Mouse (Mus musculus) hindbrain, embryonic 11.5 days (tissue): Measurements from ENCODE around the gene Gcc1. TPM values are rescaled to one million over a fixed set of nuclear protein-coding genes. Genes with fewer than 3 reads are reported as not detected.

Experiments used
- ATAC-seq: fragments of 200-750 bp; cut with Nextera tagmentation; 2 replicates; pipeline ENCODE4 v1.8.0; 2017; ENCODE audit warnings: mild to moderate bottlenecking, moderate TSS enrichment, moderate library complexity; ENCODE audit not compliant: low FRiP score
- DNase-seq: peaks from one replicate; pipeline ENCODE4 v3.0.0-alpha.2; 2015; ENCODE audit warnings: low spot score
- H3K27ac ChIP-seq: fragments of 300-500 bp; sonication (generic); 2 replicates; pipeline ENCODE4 v1.5.1; 2014; ENCODE audit warnings: mild to moderate bottlenecking, low read depth, low read length
- H3K27me3 ChIP-seq: fragments of 300-500 bp; sonication (generic); 2 replicates; pipeline ENCODE4 v1.6.1; 2014; ENCODE audit warnings: mild to moderate bottlenecking, low read length, moderate library complexity, mixed read lengths; ENCODE audit not compliant: control insufficient read depth, insufficient read depth
- H3K36me3 ChIP-seq: fragments of 300-500 bp; sonication (generic); 2 replicates; pipeline ENCODE4 v1.6.1; 2014; ENCODE audit warnings: mild to moderate bottlenecking, low read length, moderate library complexity, mixed read lengths; ENCODE audit not compliant: control insufficient read depth, insufficient read depth
- H3K4me1 ChIP-seq: fragments of 300-500 bp; sonication (generic); replicated peaks from 2 replicates; pipeline ENCODE4 v1.6.1; 2014; ENCODE audit warnings: low read length, mixed read lengths; ENCODE audit not compliant: control insufficient read depth, insufficient read depth
- H3K4me2 ChIP-seq: fragments of 300-500 bp; sonication (generic); replicated peaks from 2 replicates; pipeline ENCODE4 v1.6.1; 2014; ENCODE audit warnings: mild to moderate bottlenecking, low read depth, low read length
- H3K4me3 ChIP-seq: fragments of 300-500 bp; sonication (generic); 2 replicates; pipeline ENCODE4 v1.5.1; 2014; ENCODE audit warnings: low read depth, low read length
- H3K9ac ChIP-seq: fragments of 300-500 bp; sonication (generic); 2 replicates; pipeline ENCODE4 v1.6.1; 2014; ENCODE audit warnings: low read depth, low read length
- H3K9me3 ChIP-seq: fragments of 300-500 bp; sonication (generic); 2 replicates; pipeline ENCODE4 v1.6.1; 2016; ENCODE audit warnings: low read length; ENCODE audit not compliant: control insufficient read depth
- WGBS: fragments of 180-500 bp; shearing (Covaris S2); extraction: QIAGEN DNeasy Blood & Tissue Kit; methylation state at CpG from one replicate; pipeline ENCODE4 v1.1.7; 2014; 5-methylcytosine and 5-hydroxymethylcytosine counted together
- polyA plus RNA-seq: library from polyadenylated mRNA; unstranded; fragments of >200 nt; fragmentation: Nextera tagmentation; extraction: Ambion mirVana; gene quantifications from 2 replicates; pipeline ENCODE4 v1.2.1, GENCODE M21; 2014

The Gcc1 gene
- polyA plus RNA-seq, 1 experiment from 2014 or later, result 6.3 TPM

DNA sequence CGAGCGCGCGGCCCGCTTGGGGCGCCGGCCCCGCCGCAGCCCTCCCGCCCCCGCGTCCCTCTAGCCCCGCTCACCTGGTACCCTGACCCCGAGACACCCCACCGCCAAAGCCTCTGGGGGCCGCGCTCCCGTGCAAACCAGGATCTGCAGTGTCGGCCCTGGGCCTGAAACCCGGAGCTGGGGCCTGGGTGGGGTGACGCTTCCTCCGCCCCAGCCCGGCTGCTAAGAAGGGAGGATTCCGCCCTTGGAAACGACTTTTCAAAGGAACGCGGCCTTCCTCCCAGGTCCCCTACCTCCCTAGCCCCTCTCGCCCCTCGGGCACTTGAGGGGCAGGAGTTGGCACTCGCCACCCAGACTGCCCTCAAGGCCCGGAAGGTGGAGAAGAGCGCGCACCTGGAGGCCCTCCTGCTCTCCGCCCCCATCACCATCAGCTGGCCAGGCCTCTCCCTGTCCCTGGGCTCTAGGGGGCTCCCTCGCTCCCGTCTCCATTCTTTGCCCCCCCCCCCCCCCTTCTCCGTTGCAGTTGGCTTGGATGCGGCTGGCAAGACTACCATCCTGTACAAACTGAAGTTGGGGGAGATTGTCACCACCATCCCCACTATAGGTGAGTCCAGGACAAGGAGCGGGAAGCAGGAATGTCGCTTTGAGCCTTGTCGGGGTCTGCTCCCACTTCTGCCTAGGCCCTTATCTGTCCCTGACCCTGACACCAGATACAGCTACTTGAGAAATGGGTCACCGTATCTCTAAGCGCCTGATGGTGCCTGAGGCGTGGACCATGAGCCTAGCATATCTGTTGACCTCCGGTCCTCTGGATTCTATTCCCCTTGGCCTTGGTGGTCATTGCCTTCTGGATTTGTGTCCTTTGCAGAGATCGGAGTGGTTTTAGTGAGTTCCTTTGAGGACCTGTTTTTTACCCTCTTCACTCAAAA lies 4.2 kb downstream of the Gcc1 start:
- DNase-seq (peak; percentile 66), ATAC-seq (peak; percentile 67)
- Histone ChIP-seq H3K4me3 (peak overlapping the region; percentile 89), H3K4me1 (peaks cover 5% of the 10 kb centered on the region; the same call in 1 of the 2 replicates), H3K9me3 (no peaks in the 10 kb centered on the region), H3K27me3 (no peaks in the 10 kb centered on the region), H3K9ac (peak overlapping the region; percentile 97), H3K36me3 (no peaks in the 10 kb centered on the region), H3K4me2 (peak overlapping the region; percentile 51), H3K27ac (peak overlapping the region; percentile 79)
- WGBS, result 12% methylated on average over 34 of the region's 46 CpGs

DNA sequence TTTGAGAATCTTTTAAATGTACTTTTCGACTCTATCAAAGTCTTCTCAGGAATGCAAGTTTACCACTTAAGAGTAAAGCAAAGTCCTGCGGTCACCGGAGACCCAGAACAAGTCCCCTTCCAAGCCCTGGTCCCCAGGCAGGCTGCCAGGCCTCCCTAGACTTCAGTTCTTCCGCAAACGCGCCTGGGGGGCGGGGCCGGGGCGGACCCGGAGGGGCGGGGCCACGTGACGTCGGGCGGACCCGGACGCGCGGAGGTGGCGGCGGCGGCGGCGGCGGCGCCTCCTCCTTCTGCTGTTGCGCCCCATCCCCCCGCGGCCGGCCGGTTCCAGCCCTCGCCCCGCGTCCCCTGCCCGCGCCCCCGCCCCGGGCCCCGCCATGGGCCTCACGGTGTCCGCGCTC lies 4.9 kb downstream of the Gcc1 start, which contains the start of gene Arf5:
Arf5 (plus strand) TSS at position 248 of the 400 bp plus-strand sequence.
- H3K4me1 ChIP-seq, result peaks cover 5% of the 10 kb centered on the region; the same call in 1 of the 2 replicates
- peak within 1 kb of the TSS; percentile 51 for H3K4me2 ChIP-seq
- peak; percentile 86 for ATAC-seq
- peak within 1 kb of the TSS; percentile 79 for H3K27ac ChIP-seq
- peak within 1 kb of the TSS; percentile 89 for H3K4me3 ChIP-seq
- peak within 1 kb of the TSS; percentile 97 for H3K9ac ChIP-seq
- no peaks in the 10 kb centered on the region for H3K9me3 ChIP-seq
- H3K27me3 ChIP-seq, result no peaks in the 10 kb centered on the region
- peaks cover 4% of the 10 kb centered on the region; the same call in 1 of the 2 replicates for H3K36me3 ChIP-seq
- WGBS, result 1% methylated on average over 20 of the region's 42 CpGs
- peak; percentile 94 for DNase-seq

DNA sequence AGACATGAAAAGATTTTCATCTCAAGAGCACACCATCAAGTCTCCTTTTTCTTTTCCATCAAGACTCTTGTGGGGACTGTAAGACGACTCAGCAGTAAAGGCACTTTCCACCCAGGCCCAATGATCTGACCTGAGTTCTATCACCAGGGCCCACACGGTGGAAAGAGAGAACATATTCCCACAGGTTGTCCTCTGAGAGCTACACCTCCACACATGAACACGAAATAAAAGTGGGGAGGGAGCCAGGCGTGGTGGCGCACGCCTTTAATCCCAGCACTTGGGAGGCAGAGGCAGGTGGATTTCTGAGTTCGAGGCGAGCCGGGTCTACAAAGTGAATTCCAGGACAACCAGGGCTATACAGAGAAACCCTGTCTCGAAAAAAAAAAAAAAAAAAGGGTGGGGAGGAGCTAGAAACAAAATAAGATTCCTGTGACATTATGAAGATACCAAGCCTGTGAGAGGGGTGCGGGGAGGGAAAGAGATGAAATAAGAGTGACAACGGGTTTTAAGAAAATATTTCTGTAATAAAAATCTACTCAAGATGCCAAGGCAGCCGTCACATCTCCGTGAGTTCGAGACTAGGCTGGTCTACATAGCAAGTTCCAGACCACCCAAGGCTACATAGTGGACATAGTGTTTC lies 5.4 kb downstream of the Gcc1 start:
- H3K9me3 ChIP-seq, result no peaks in the 10 kb centered on the region
- peak; percentile 39 for ATAC-seq
- H3K4me3 ChIP-seq, result peak overlapping the region; percentile 89; the same call in 1 of the 2 replicates
- H3K27me3 ChIP-seq, result no peaks in the 10 kb centered on the region
- DNase-seq, result no peak
- 75% methylated on average over 15 of the region's 15 CpGs for WGBS
- H3K27ac ChIP-seq, result no peak overlapping the region
- H3K9ac ChIP-seq, result no peak overlapping the region
- H3K4me1 ChIP-seq, result peaks cover 5% of the 10 kb centered on the region; the same call in 1 of the 2 replicates
- H3K36me3 ChIP-seq, result peaks cover 4% of the 10 kb centered on the region; the same call in 1 of the 2 replicates
- H3K4me2 ChIP-seq, result peak overlapping the region; percentile 13; the same call in 1 of the 2 replicates

DNA sequence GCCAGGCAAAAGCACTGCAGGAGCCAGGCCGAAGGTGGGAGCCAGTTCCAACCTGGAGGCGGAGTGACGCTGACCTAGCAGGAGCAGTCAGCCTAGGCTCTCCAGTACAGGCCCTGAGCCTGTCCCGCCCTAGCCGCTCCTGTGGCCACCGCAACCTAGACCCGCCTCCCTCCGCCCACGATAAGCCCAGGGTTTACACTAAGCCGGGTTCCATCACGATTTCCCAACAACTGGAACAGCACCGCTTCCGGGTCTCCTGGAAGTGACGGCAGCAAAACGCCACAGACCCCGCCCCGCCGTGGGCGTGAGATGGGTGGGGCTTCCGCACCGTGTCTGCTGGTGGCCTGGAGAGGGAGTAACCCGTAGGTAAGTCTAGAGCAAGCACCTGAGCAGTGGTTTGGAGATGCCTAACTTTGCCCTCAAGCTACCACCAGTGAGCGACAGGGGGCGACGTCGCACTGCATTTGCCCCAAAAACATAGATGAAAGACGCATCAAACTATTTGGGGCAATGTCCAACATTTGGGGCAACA lies 6.7 kb downstream of the Gcc1 start:
- Histone ChIP-seq H3K9ac (peak overlapping the region; percentile 79), H3K9me3 (no peaks in the 10 kb centered on the region), H3K4me1 (peaks cover 5% of the 10 kb centered on the region; the same call in 1 of the 2 replicates), H3K27ac (no peak overlapping the region), H3K4me3 (peak overlapping the region; percentile 83), H3K36me3 (peaks cover 4% of the 10 kb centered on the region; the same call in 1 of the 2 replicates), H3K4me2 (peak overlapping the region; percentile 93), H3K27me3 (no peaks in the 10 kb centered on the region)
- WGBS, result under 1% methylated on average over 27 of the region's 27 CpGs
- DNase-seq, result peak; percentile 93
- ATAC-seq, result peak; percentile 79

DNA sequence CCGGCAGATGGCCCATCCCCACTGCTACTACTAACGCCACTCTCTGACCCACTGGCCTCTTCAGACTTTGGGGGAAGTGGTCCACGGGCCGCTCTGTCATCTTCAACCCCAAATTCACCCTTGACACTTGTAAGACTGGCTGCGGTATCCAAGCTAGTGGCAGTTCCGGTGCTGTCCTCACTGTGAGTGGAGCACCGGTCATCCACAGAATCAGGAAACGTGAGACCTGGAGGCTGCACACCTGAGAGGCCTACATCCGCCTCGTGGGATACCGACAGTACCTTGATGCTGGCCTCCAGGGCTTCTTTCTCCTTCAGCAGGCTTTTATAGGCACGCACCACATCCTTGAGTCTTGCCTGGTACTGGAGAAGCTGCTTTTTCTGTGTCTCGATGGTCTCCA lies 7.3 kb downstream of the Gcc1 start:
- H3K27ac ChIP-seq, result no peak overlapping the region
- H3K4me1 ChIP-seq, result peaks cover 5% of the 10 kb centered on the region; the same call in 1 of the 2 replicates
- peaks cover 4% of the 10 kb centered on the region; the same call in 1 of the 2 replicates for H3K36me3 ChIP-seq
- H3K9ac ChIP-seq, result peak overlapping the region; percentile 79
- WGBS, result 23% methylated on average over 13 of the region's 13 CpGs
- no peak for ATAC-seq
- no peak for DNase-seq
- no peaks in the 10 kb centered on the region for H3K9me3 ChIP-seq
- no peaks in the 10 kb centered on the region for H3K27me3 ChIP-seq
- H3K4me2 ChIP-seq, result peak overlapping the region; percentile 93
- peak overlapping the region; percentile 83 for H3K4me3 ChIP-seq

DNA sequence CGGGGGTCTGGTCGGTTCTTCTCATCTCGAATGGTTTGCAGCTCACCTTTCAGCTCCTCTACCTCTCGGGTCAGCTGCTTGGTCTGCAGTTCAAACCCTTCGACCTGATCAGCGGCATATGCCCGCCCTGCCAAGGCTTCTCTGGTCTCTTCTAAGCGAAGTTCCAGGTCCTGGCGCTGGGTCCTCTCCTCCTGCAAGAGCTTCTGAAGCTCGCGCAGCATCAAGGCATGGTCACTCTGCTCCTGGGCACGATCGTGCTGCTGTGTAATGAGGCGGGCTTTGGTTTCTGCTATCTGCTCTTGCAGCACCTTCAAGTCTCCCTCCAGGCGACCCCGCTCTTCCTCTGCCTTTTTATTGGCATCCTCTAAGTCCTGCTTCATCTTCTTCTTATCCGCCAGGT lies 7.8 kb downstream of the Gcc1 start:
- H3K36me3 ChIP-seq, result peaks cover 5% of the 10 kb centered on the region; the same call in 1 of the 2 replicates
- H3K4me2 ChIP-seq, result peak overlapping the region; percentile 93
- no peak overlapping the region for H3K27ac ChIP-seq
- WGBS, result 79% methylated on average over 17 of the region's 17 CpGs
- ATAC-seq, result no peak
- peak overlapping the region; percentile 83 for H3K4me3 ChIP-seq
- no peak overlapping the region; the same call in 1 of the 2 replicates for H3K9ac ChIP-seq
- H3K4me1 ChIP-seq, result peaks cover 5% of the 10 kb centered on the region; the same call in 1 of the 2 replicates
- no peaks in the 10 kb centered on the region for H3K9me3 ChIP-seq
- no peak for DNase-seq
- no peaks in the 10 kb centered on the region for H3K27me3 ChIP-seq

DNA sequence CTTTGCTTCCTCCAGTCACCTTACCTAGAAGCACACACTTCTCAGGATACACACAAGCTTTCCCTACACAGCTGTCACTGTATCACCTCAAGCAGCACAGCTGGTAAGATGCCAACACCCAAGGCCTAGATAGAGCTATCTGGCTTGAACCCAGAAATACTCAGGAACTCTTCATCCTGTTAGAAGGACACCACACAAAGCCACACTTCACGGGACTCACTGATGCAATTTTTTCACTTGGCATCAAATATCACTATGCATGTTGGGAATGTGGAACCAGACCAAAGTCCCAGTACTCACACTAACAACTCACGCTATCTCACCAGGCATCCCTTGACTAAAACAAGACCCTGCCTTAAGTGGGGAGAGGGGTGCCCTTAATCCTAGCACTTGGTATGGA lies 8.5 kb downstream of the Gcc1 start:
- Histone ChIP-seq H3K9me3 (no peaks in the 10 kb centered on the region), H3K36me3 (peaks cover 7% of the 10 kb centered on the region; the same call in 1 of the 2 replicates), H3K4me3 (no peak overlapping the region), H3K27me3 (no peaks in the 10 kb centered on the region), H3K4me1 (peaks cover 5% of the 10 kb centered on the region; the same call in 1 of the 2 replicates), H3K27ac (no peak overlapping the region), H3K9ac (no peak overlapping the region), H3K4me2 (no peak overlapping the region; the same call in 1 of the 2 replicates)
- no peak for DNase-seq
- ATAC-seq, result no peak
- WGBS, result 83% methylated on average over 2 of the region's 2 CpGs

DNA sequence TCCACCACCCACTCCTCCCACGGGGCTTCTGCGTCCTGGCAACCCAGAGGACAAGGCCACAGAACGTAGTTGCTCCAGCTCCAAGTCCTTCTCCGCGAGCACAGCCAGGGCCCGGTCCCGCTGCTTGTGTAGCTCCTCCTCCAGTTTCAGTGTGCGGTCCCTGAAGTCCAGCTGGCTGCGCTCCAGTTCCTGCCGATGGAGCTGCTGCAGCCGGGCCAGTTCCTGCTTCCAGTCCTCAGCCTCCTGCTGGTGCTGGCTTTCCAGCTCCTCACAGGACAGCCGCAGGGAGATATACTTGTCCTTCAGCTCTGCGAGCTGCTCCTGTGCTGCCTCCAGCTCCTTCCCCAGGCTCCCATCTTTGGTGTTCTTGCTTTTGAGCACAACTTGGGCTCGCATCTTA lies 9.7 kb downstream of the Gcc1 start:
- H3K36me3 ChIP-seq, result peaks cover 7% of the 10 kb centered on the region; the same call in 1 of the 2 replicates
- no peak overlapping the region for H3K9ac ChIP-seq
- H3K4me1 ChIP-seq, result peaks cover 5% of the 10 kb centered on the region; the same call in 1 of the 2 replicates
- WGBS, result 90% methylated on average over 14 of the region's 14 CpGs
- no peaks in the 10 kb centered on the region for H3K27me3 ChIP-seq
- no peaks in the 10 kb centered on the region for H3K9me3 ChIP-seq
- no peak overlapping the region for H3K4me2 ChIP-seq
- no peak overlapping the region for H3K27ac ChIP-seq
- no peak overlapping the region for H3K4me3 ChIP-seq
- ATAC-seq (no peak), DNase-seq (no peak)
